ENCODE assay signal across 16 mouse cellular contexts in the genomic region with DNA sequence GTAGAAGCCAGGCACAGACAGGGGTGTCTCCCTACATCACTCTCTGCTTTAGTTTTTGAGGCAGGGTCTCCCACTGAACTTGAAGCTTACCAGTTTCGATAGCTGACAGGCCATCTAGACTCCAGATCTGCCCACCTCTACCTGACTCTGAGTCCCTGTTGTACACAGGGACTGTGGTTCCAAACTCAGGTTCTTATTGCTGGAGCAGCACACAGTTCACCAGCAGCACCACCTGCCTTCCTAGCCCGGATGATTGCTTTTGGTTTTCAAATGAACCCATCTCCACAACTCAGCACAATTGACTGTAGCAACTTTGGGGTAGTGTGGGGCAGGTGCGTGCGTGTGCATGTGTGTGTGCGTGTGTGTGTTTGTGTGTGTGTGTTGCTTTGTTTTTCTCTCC.
DNase-seq lines count a peak whose midpoint lies in the region; ATAC-seq and TF ChIP-seq lines count a peak whose summit lies in the region.
"Had no signal": no experiment of that assay in that cellular context is flagged by ENCODE, and none has a peak within 500 bp of the region (broad histone marks: within the 10 kb centered on the region; RNA-seq: fewer than 3 reads in every experiment).

No protein-coding gene starts in this region.

- 75% methylated on average over 5 of the region's 5 CpGs for WGBS in midbrain, embryonic 13.5 days
- WGBS in midbrain, postnatal 0 days = 56% methylated on average over 5 of the region's 5 CpGs
- WGBS in hindbrain, embryonic 13.5 days = 77% methylated on average over 5 of the region's 5 CpGs
- 81% methylated on average over 5 of the region's 5 CpGs for WGBS in stomach, embryonic 16.5 days

- H3K9me3 ChIP-seq in midbrain, embryonic 13.5 days = no peaks in the 10 kb centered on the region
- H3K9me3 ChIP-seq in midbrain, postnatal 0 days (ENCODE audit: low read length) = no peaks in the 10 kb centered on the region
- no peaks in the 10 kb centered on the region for H3K9me3 ChIP-seq in hindbrain, embryonic 13.5 days
- no peaks in the 10 kb centered on the region for H3K9me3 ChIP-seq in stomach, embryonic 16.5 days (replicated peaks; ENCODE audit: control insufficient read depth, low read length)
- H3K9me3 ChIP-seq: limb, embryonic 12.5 days; liver, embryonic 15.5 days had no signal

- no peaks in the 10 kb centered on the region for H3K36me3 ChIP-seq in midbrain, embryonic 13.5 days
- no peaks in the 10 kb centered on the region for H3K36me3 ChIP-seq in midbrain, postnatal 0 days (ENCODE audit: insufficient read depth, low read length)
- H3K36me3 ChIP-seq in hindbrain, embryonic 13.5 days = no peaks in the 10 kb centered on the region
- no peaks in the 10 kb centered on the region for H3K36me3 ChIP-seq in stomach, embryonic 16.5 days (ENCODE audit: control insufficient read depth, insufficient read depth, low read length)
- H3K36me3 ChIP-seq: limb, embryonic 12.5 days; liver, embryonic 15.5 days had no signal

- peak overlapping the region; percentile 73 for H3K27ac ChIP-seq in midbrain, embryonic 13.5 days
- no peak overlapping the region; the same call in 1 of the 2 replicates for H3K27ac ChIP-seq in midbrain, postnatal 0 days (ENCODE audit: low read depth, low read length)
- H3K27ac ChIP-seq in hindbrain, embryonic 13.5 days = peak overlapping the region; percentile 75
- 0 out of 2 replicates have a peak overlapping the region, but pooled peaks have one; percentile 8 for H3K27ac ChIP-seq in stomach, embryonic 16.5 days (ENCODE audit: low read length)
- H3K27ac ChIP-seq: gastrocnemius, adult 2 months; limb, embryonic 12.5 days; liver, embryonic 15.5 days had no signal

- no peak overlapping the region for H3K4me2 ChIP-seq in midbrain, embryonic 13.5 days (replicated peaks)
- no peak overlapping the region for H3K4me2 ChIP-seq in midbrain, postnatal 0 days (ENCODE audit: low read depth, low read length, poor library complexity, severe bottlenecking)
- H3K4me2 ChIP-seq in hindbrain, embryonic 13.5 days = no peak overlapping the region
- no peak overlapping the region for H3K4me2 ChIP-seq in stomach, embryonic 16.5 days (ENCODE audit: low read depth, low read length)
- H3K4me2 ChIP-seq: limb, embryonic 12.5 days; liver, embryonic 15.5 days had no signal

- no peak overlapping the region for H3K9ac ChIP-seq in midbrain, embryonic 13.5 days (replicated peaks)
- H3K9ac ChIP-seq in midbrain, postnatal 0 days (replicated peaks; ENCODE audit: low read length, poor library complexity, severe bottlenecking) = no peak overlapping the region
- no peak overlapping the region for H3K9ac ChIP-seq in hindbrain, embryonic 13.5 days
- H3K9ac ChIP-seq in stomach, embryonic 16.5 days (ENCODE audit: low read length) = no peak overlapping the region
- H3K9ac ChIP-seq: limb, embryonic 12.5 days; liver, embryonic 15.5 days had no signal

- DNase-seq in cerebellum, adult 9-11 months = peak; percentile 39
- no peak for DNase-seq in cerebellum, adult 11-12 months
- no peak for DNase-seq in midbrain, postnatal 0 days (ENCODE audit: low spot score)
- no peak for DNase-seq in right cerebral cortex, postnatal 25 days
- DNase-seq: gastrocnemius, adult 2 months; heart, postnatal 10 days; kidney, postnatal 25 days; thymus, postnatal 14 days had no signal

- peaks cover 26% of the 10 kb centered on the region for H3K4me1 ChIP-seq in midbrain, embryonic 13.5 days (replicated peaks)
- 0 out of 2 replicates have a peak, but pooled peaks cover 4% of the 10 kb centered on the region for H3K4me1 ChIP-seq in midbrain, postnatal 0 days (ENCODE audit: insufficient read depth, low read length)
- H3K4me1 ChIP-seq in hindbrain, embryonic 13.5 days (replicated peaks) = peaks cover 42% of the 10 kb centered on the region
- H3K4me1 ChIP-seq in stomach, embryonic 16.5 days (ENCODE audit: control insufficient read depth, insufficient read depth, low read length) = no peaks in the 10 kb centered on the region; the same call in 1 of the 2 replicates
- H3K4me1 ChIP-seq: liver, embryonic 15.5 days had no signal

- ATAC-seq in midbrain, embryonic 13.5 days = no peak
- ATAC-seq in midbrain, postnatal 0 days (ENCODE audit: low FRiP score) = no peak
- ATAC-seq in hindbrain, embryonic 13.5 days (ENCODE audit: low FRiP score) = peak; percentile 33; the same call in 1 of the 2 replicates
- ATAC-seq in stomach, embryonic 16.5 days (ENCODE audit: insufficient read depth, low FRiP score) = no peak
- no peak for ATAC-seq in inflammation-experienced regulatory T-cells, adult 6 months
- ATAC-seq: intestine, embryonic 16.5 days; Patski had no signal

- H3K27me3 ChIP-seq in midbrain, embryonic 13.5 days = no peaks in the 10 kb centered on the region
- no peaks in the 10 kb centered on the region for H3K27me3 ChIP-seq in midbrain, postnatal 0 days (ENCODE audit: insufficient read depth, low read length)
- H3K27me3 ChIP-seq in hindbrain, embryonic 13.5 days = no peaks in the 10 kb centered on the region
- no peaks in the 10 kb centered on the region for H3K27me3 ChIP-seq in stomach, embryonic 16.5 days (ENCODE audit: control insufficient read depth, insufficient read depth, low read length)
- H3K27me3 ChIP-seq: liver, embryonic 15.5 days; Patski had no signal

- H3K4me3 ChIP-seq in midbrain, embryonic 13.5 days (replicated peaks) = no peak overlapping the region
- no peak overlapping the region for H3K4me3 ChIP-seq in midbrain, postnatal 0 days (ENCODE audit: low read depth, low read length)
- no peak overlapping the region for H3K4me3 ChIP-seq in hindbrain, embryonic 13.5 days
- no peak overlapping the region for H3K4me3 ChIP-seq in stomach, embryonic 16.5 days (replicated peaks; ENCODE audit: low read length)
- H3K4me3 ChIP-seq: gastrocnemius, adult 2 months; limb, embryonic 12.5 days; liver, embryonic 15.5 days had no signal

- no peak for TF ChIP-seq CTCF in midbrain, postnatal 0 days (IDR thresholded peaks at IDR 0.05)
